Mouse (Mus musculus): ENCODE data around the gene Tjp2. TPM values are rescaled to one million over a fixed set of nuclear protein-coding genes. Genes with fewer than 3 reads are reported as not detected.

Tjp2 gene
- polyA plus RNA-seq, 1 experiment: 22.1 TPM

GRCm38 (mm10) chr19:24107707-24108106 is 117.1 kb downstream of the Tjp2 start:
- TF ChIP-seq MYOD1 (IDR thresholded peaks at IDR 0.05; ENCODE audit: control insufficient read depth, insufficient read length, low read depth) (no peak), CEBPB (IDR thresholded peaks at IDR 0.05; ENCODE audit: low read depth) (no peak), MAX (IDR thresholded peaks at IDR 0.05) (no peak), MYOG (IDR thresholded peaks at IDR 0.05; ENCODE audit: control insufficient read depth, extremely low read depth, insufficient read length) (no peak), FOSL1 (IDR thresholded peaks at IDR 0.05; ENCODE audit: insufficient read depth, low read length, poor library complexity, severe bottlenecking) (no peak), USF1 (IDR thresholded peaks at IDR 0.05; ENCODE audit: low read depth) (no peak), CTCF (IDR thresholded peaks at IDR 0.05; ENCODE audit: control insufficient read depth, insufficient read depth, insufficient read length) (no peak)
- peaks cover 8% of the 10 kb centered on the region for H3K36me3 ChIP-seq (ENCODE audit: control insufficient read depth, insufficient read depth)
- H3K27me3 ChIP-seq (ENCODE audit: control insufficient read depth, insufficient read depth, insufficient read length): no peaks in the 10 kb centered on the region
- H3K79me2 ChIP-seq (ENCODE audit: control insufficient read depth, insufficient read depth): no peaks in the 10 kb centered on the region
- H3ac ChIP-seq (ENCODE audit: control insufficient read depth, insufficient read length, low read depth): no peak overlapping the region
- H3K79me3 ChIP-seq (ENCODE audit: low read depth): no peaks in the 10 kb centered on the region
- no peak overlapping the region for H3K4me3 ChIP-seq (ENCODE audit: insufficient read depth, poor library complexity, severe bottlenecking)

- Histone ChIP-seq H3K79me2 (ENCODE audit: control insufficient read depth, insufficient read depth) (no peaks in the 10 kb centered on the region), H3K36me3 (ENCODE audit: control insufficient read depth, insufficient read depth) (peaks cover 14% of the 10 kb centered on the region), H3K79me3 (ENCODE audit: low read depth) (no peaks in the 10 kb centered on the region), H3ac (ENCODE audit: control insufficient read depth, insufficient read length, low read depth) (no peak overlapping the region), H3K27me3 (ENCODE audit: control insufficient read depth, insufficient read depth, insufficient read length) (no peaks in the 10 kb centered on the region), H3K4me3 (ENCODE audit: insufficient read depth, poor library complexity, severe bottlenecking) (no peak overlapping the region)
- TF ChIP-seq CEBPB (IDR thresholded peaks at IDR 0.05; ENCODE audit: low read depth): no peak
- no peak for TF ChIP-seq USF1 (IDR thresholded peaks at IDR 0.05; ENCODE audit: low read depth)
- no peak for TF ChIP-seq FOSL1 (IDR thresholded peaks at IDR 0.05; ENCODE audit: insufficient read depth, low read length, poor library complexity, severe bottlenecking)
- TF ChIP-seq MYOD1 (IDR thresholded peaks at IDR 0.05; ENCODE audit: control insufficient read depth, insufficient read length, low read depth): no peak
- no peak for TF ChIP-seq CTCF (IDR thresholded peaks at IDR 0.05; ENCODE audit: control insufficient read depth, insufficient read depth, insufficient read length)
- TF ChIP-seq MAX (IDR thresholded peaks at IDR 0.05): no peak
- TF ChIP-seq MYOG (IDR thresholded peaks at IDR 0.05; ENCODE audit: control insufficient read depth, extremely low read depth, insufficient read length): no peak
Observed at GRCm38 (mm10) chr19:24103802-24104201, 121.0 kb downstream of the Tjp2 start.

GRCm38 (mm10) chr19:24102562-24103126 is 122.2 kb downstream of the Tjp2 start:
- Histone ChIP-seq H3K36me3 (ENCODE audit: control insufficient read depth, insufficient read depth) (peaks cover 14% of the 10 kb centered on the region), H3K27me3 (ENCODE audit: control insufficient read depth, insufficient read depth, insufficient read length) (no peaks in the 10 kb centered on the region), H3K4me3 (ENCODE audit: insufficient read depth, poor library complexity, severe bottlenecking) (no peak overlapping the region), H3K79me3 (ENCODE audit: low read depth) (no peaks in the 10 kb centered on the region), H3K79me2 (ENCODE audit: control insufficient read depth, insufficient read depth) (no peaks in the 10 kb centered on the region), H3ac (ENCODE audit: control insufficient read depth, insufficient read length, low read depth) (no peak overlapping the region)
- TF ChIP-seq CTCF (IDR thresholded peaks at IDR 0.05; ENCODE audit: control insufficient read depth, insufficient read depth, insufficient read length) (no peak), CEBPB (IDR thresholded peaks at IDR 0.05; ENCODE audit: low read depth) (no peak), MAX (IDR thresholded peaks at IDR 0.05) (no peak), FOSL1 (IDR thresholded peaks at IDR 0.05; ENCODE audit: insufficient read depth, low read length, poor library complexity, severe bottlenecking) (no peak), USF1 (IDR thresholded peaks at IDR 0.05; ENCODE audit: low read depth) (no peak), MYOD1 (IDR thresholded peaks at IDR 0.05; ENCODE audit: control insufficient read depth, insufficient read length, low read depth) (no peak), MYOG (IDR thresholded peaks at IDR 0.05; ENCODE audit: control insufficient read depth, extremely low read depth, insufficient read length) (no peak)

- no peaks in the 10 kb centered on the region for H3K79me3 ChIP-seq (ENCODE audit: low read depth)
- TF ChIP-seq MYOD1 (IDR thresholded peaks at IDR 0.05; ENCODE audit: control insufficient read depth, insufficient read length, low read depth): no peak
- no peak for TF ChIP-seq FOSL1 (IDR thresholded peaks at IDR 0.05; ENCODE audit: insufficient read depth, low read length, poor library complexity, severe bottlenecking)
- no peak for TF ChIP-seq CTCF (IDR thresholded peaks at IDR 0.05; ENCODE audit: control insufficient read depth, insufficient read depth, insufficient read length)
- TF ChIP-seq CEBPB (IDR thresholded peaks at IDR 0.05; ENCODE audit: low read depth): no peak
- TF ChIP-seq USF1 (IDR thresholded peaks at IDR 0.05; ENCODE audit: low read depth): no peak
- TF ChIP-seq MAX (IDR thresholded peaks at IDR 0.05): no peak
- TF ChIP-seq MYOG (IDR thresholded peaks at IDR 0.05; ENCODE audit: control insufficient read depth, extremely low read depth, insufficient read length): no peak
- peaks cover 17% of the 10 kb centered on the region for H3K36me3 ChIP-seq (ENCODE audit: control insufficient read depth, insufficient read depth)
- no peak overlapping the region for H3ac ChIP-seq (ENCODE audit: control insufficient read depth, insufficient read length, low read depth)
- H3K27me3 ChIP-seq (ENCODE audit: control insufficient read depth, insufficient read depth, insufficient read length): no peaks in the 10 kb centered on the region
- H3K4me3 ChIP-seq (ENCODE audit: insufficient read depth, poor library complexity, severe bottlenecking): no peak overlapping the region
- H3K79me2 ChIP-seq (ENCODE audit: control insufficient read depth, insufficient read depth): no peaks in the 10 kb centered on the region
Observed at GRCm38 (mm10) chr19:24101183-24101582, 123.6 kb downstream of the Tjp2 start.

GRCm38 (mm10) chr19:24098691-24099090 is 126.1 kb downstream of the Tjp2 start:
- Histone ChIP-seq H3ac (ENCODE audit: control insufficient read depth, insufficient read length, low read depth) (no peak overlapping the region), H3K27me3 (ENCODE audit: control insufficient read depth, insufficient read depth, insufficient read length) (no peaks in the 10 kb centered on the region), H3K79me2 (ENCODE audit: control insufficient read depth, insufficient read depth) (no peaks in the 10 kb centered on the region), H3K4me3 (ENCODE audit: insufficient read depth, poor library complexity, severe bottlenecking) (no peak overlapping the region), H3K36me3 (ENCODE audit: control insufficient read depth, insufficient read depth) (peaks cover 21% of the 10 kb centered on the region), H3K79me3 (ENCODE audit: low read depth) (no peaks in the 10 kb centered on the region)
- TF ChIP-seq USF1 (IDR thresholded peaks at IDR 0.05; ENCODE audit: low read depth) (no peak), MYOD1 (IDR thresholded peaks at IDR 0.05; ENCODE audit: control insufficient read depth, insufficient read length, low read depth) (no peak), MAX (IDR thresholded peaks at IDR 0.05) (no peak), CEBPB (IDR thresholded peaks at IDR 0.05; ENCODE audit: low read depth) (no peak), FOSL1 (IDR thresholded peaks at IDR 0.05; ENCODE audit: insufficient read depth, low read length, poor library complexity, severe bottlenecking) (no peak), CTCF (IDR thresholded peaks at IDR 0.05; ENCODE audit: control insufficient read depth, insufficient read depth, insufficient read length) (no peak), MYOG (IDR thresholded peaks at IDR 0.05; ENCODE audit: control insufficient read depth, extremely low read depth, insufficient read length) (no peak)
